Mouse (Mus musculus) frontal cortex, adult 2 months (tissue): ENCODE results near the gene Fgf15. TPM values are rescaled to one million over a fixed set of nuclear protein-coding genes. Genes with fewer than 3 reads are reported as not detected.

Experiments used
- polyA plus RNA-seq: library from polyadenylated mRNA; depleted of rRNA; stranded (reverse); fragments of >200 nt; gene quantifications from 2 replicates; pipeline ENCODE4 v1.2.3, GENCODE M21; 2012; rRNA removed

The Fgf15 gene
- polyA plus RNA-seq, 1 experiment = not detected

Other genes starting within 250 kb of the Fgf15 start
- 5.3 and 8.9 TPM in 2 replicates for gene Ano1, start 144.6 kb upstream of the Fgf15 start, polyA plus RNA-seq
- 0.12 and 0.29 TPM in 2 replicates for gene Fgf3, start 58.4 kb upstream of the Fgf15 start, polyA plus RNA-seq
- not detected in 2 replicates for gene Fgf4, start 49.2 kb upstream of the Fgf15 start, polyA plus RNA-seq
- gene LTO1, start 18.6 kb downstream of the Fgf15 start, polyA plus RNA-seq = 36.5 and 44.2 TPM in 2 replicates
- 29.8 and 36.6 TPM in 2 replicates for gene Ccnd1, start 43.4 kb downstream of the Fgf15 start, polyA plus RNA-seq